Mouse (Mus musculus): ENCODE data around the gene Eif5a. TPM values are rescaled to one million over a fixed set of nuclear protein-coding genes. Genes with fewer than 3 reads are reported as not detected.

Gene Eif5a
- polyA plus RNA-seq, 1 experiment, result 575 TPM

GRCm38 (mm10) chr11:69876186-69876585 is 45.6 kb downstream of the Eif5a start:
- 51% methylated on average over 7 of the region's 7 CpGs for WGBS
- Histone ChIP-seq H3K27me3 (replicated peaks; ENCODE audit: control insufficient read depth, insufficient read depth, low read length) (no peaks in the 10 kb centered on the region), H3K4me1 (ENCODE audit: control insufficient read depth, insufficient read depth, low read length) (0 out of 2 replicates have a peak, but pooled peaks cover 11% of the 10 kb centered on the region), H3K36me3 (ENCODE audit: control insufficient read depth, insufficient read depth, low read length) (no peaks in the 10 kb centered on the region), H3K4me3 (ENCODE audit: insufficient read depth, low read depth, low read length) (no peak overlapping the region), H3K27ac (ENCODE audit: insufficient read depth, low read depth, low read length) (no peak overlapping the region)
- TF ChIP-seq POLR2A (IDR thresholded peaks at IDR 0.05; ENCODE audit: low read depth, low read length), result no peak
- no peak for TF ChIP-seq CTCF (conservative IDR thresholded peaks at IDR 0.05; ENCODE audit: insufficient read depth, insufficient read length, low read depth, low read length)
- peak; percentile 65 for DNase-seq

DNA sequence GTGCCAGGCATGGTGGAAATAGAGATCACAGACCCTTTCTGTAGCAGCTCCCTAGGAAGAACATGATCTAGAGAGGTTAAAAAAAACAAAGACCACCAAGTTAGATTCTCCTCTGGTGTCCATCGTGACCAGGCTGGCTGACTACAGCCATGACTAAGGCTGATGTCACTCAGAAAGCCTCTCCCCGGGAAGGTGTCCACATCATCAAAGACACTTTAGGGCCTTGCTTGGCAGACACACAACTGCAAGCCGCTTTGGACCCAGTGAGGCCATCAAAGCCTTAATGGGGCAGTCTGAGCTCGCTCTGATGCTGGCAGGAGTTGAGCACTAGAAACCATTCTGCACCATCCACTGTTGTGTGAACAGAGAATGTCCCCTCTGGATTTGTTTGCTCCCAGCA is 49.3 kb downstream of the Eif5a start:
- H3K4me1 ChIP-seq (ENCODE audit: control insufficient read depth, insufficient read depth, low read length), result no peaks in the 10 kb centered on the region
- H3K27me3 ChIP-seq (replicated peaks; ENCODE audit: control insufficient read depth, insufficient read depth, low read length), result no peaks in the 10 kb centered on the region
- no peak for TF ChIP-seq POLR2A (IDR thresholded peaks at IDR 0.05; ENCODE audit: low read depth, low read length)
- no peak for TF ChIP-seq CTCF (conservative IDR thresholded peaks at IDR 0.05; ENCODE audit: insufficient read depth, insufficient read length, low read depth, low read length)
- H3K4me3 ChIP-seq (ENCODE audit: insufficient read depth, low read depth, low read length), result no peak overlapping the region
- no peak overlapping the region for H3K27ac ChIP-seq (ENCODE audit: insufficient read depth, low read depth, low read length)
- no peaks in the 10 kb centered on the region for H3K36me3 ChIP-seq (ENCODE audit: control insufficient read depth, insufficient read depth, low read length)
- 81% methylated on average over 4 of the region's 4 CpGs for WGBS
- no peak for DNase-seq

DNA sequence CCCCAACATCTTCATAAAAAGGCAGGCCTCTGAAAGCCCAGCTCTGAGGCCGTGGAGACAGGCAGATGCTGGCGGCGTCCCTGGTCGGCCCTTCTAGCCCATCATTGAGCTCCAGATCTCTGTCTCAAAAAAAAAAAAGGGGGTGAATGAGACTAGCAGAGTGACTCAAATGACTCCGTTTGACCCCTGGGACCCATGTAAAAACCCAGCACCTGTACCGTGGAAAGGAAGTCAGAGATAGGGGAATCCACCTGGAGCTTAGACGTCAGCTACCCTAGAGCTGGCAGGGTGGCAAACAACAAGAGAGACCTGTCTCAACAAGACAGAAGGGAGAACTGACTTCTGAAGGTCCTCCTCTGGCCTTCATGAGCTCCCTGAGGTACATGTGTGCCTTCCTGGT is 49.9 kb downstream of the Eif5a start:
- no peak overlapping the region for H3K4me3 ChIP-seq (ENCODE audit: insufficient read depth, low read depth, low read length)
- no peak overlapping the region for H3K27ac ChIP-seq (ENCODE audit: insufficient read depth, low read depth, low read length)
- no peaks in the 10 kb centered on the region for H3K36me3 ChIP-seq (ENCODE audit: control insufficient read depth, insufficient read depth, low read length)
- TF ChIP-seq CTCF (conservative IDR thresholded peaks at IDR 0.05; ENCODE audit: insufficient read depth, insufficient read length, low read depth, low read length) (no peak), POLR2A (IDR thresholded peaks at IDR 0.05; ENCODE audit: low read depth, low read length) (no peak)
- 90% methylated on average over 7 of the region's 7 CpGs for WGBS
- DNase-seq, result no peak
- H3K4me1 ChIP-seq (ENCODE audit: control insufficient read depth, insufficient read depth, low read length), result no peaks in the 10 kb centered on the region
- H3K27me3 ChIP-seq (replicated peaks; ENCODE audit: control insufficient read depth, insufficient read depth, low read length), result no peaks in the 10 kb centered on the region

DNA sequence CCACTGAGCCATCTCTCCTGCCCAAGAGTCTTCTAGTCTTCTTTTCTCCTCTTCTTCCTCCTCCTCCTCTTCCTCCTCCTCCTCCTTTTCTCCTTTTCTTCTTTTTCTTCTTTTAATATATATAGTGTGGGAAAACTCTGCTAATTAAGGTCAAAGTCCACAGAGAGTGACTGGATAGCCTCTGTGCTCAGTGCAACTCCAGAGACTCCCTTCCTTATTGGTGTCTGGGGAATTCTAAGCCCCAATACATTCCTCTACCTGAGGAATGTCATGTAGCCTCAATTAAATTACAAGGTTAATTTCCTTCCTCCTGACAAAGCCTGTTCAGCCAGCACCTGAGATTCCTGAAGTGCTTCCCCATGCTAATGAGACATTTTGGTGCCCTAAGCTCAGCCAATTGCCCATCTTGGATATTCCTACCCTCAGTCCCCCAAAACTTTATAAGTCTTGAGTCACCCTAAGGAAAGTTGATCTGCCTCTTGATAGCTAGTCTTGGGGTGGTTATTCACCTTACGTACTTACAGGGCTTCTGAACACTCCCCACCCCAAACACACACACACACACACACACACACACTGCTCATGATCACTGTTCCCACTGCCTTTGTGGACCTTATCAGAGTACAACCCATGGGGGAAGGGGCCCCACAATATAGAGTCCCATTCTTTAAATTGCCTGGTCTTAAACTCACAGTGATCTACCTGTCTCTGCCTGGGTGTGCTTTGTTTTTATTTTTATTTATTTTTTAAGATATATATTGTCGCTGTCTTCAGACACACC is 51.3 kb downstream of the Eif5a start:
- Histone ChIP-seq H3K27me3 (replicated peaks; ENCODE audit: control insufficient read depth, insufficient read depth, low read length) (no peaks in the 10 kb centered on the region), H3K36me3 (ENCODE audit: control insufficient read depth, insufficient read depth, low read length) (no peaks in the 10 kb centered on the region), H3K4me3 (ENCODE audit: insufficient read depth, low read depth, low read length) (no peak overlapping the region), H3K4me1 (ENCODE audit: control insufficient read depth, insufficient read depth, low read length) (no peaks in the 10 kb centered on the region), H3K27ac (ENCODE audit: insufficient read depth, low read depth, low read length) (no peak overlapping the region)
- TF ChIP-seq CTCF (conservative IDR thresholded peaks at IDR 0.05; ENCODE audit: insufficient read depth, insufficient read length, low read depth, low read length) (no peak), POLR2A (IDR thresholded peaks at IDR 0.05; ENCODE audit: low read depth, low read length) (no peak)
- DNase-seq, result no peak
- 96% methylated on average over 2 of the region's 2 CpGs for WGBS

- WGBS, result 79% methylated on average over 9 of the region's 9 CpGs
- no peaks in the 10 kb centered on the region for H3K27me3 ChIP-seq (replicated peaks; ENCODE audit: control insufficient read depth, insufficient read depth, low read length)
- H3K27ac ChIP-seq (ENCODE audit: insufficient read depth, low read depth, low read length), result no peak overlapping the region
Measured at GRCm38 (mm10) chr11:69867335-69867734, 54.4 kb downstream of the Eif5a start.

More at GRCm38 (mm10) chr11:69867335-69867734, 54.4 kb downstream of the Eif5a start:
- TF ChIP-seq CTCF (conservative IDR thresholded peaks at IDR 0.05; ENCODE audit: insufficient read depth, insufficient read length, low read depth, low read length), result no peak
- no peak for TF ChIP-seq POLR2A (IDR thresholded peaks at IDR 0.05; ENCODE audit: low read depth, low read length)
- Histone ChIP-seq H3K4me3 (ENCODE audit: insufficient read depth, low read depth, low read length) (no peak overlapping the region), H3K4me1 (ENCODE audit: control insufficient read depth, insufficient read depth, low read length) (no peaks in the 10 kb centered on the region), H3K36me3 (ENCODE audit: control insufficient read depth, insufficient read depth, low read length) (no peaks in the 10 kb centered on the region)
- no peak for DNase-seq

Other genes starting within 250 kb of the Eif5a start
- 200 and 244 TPM in 2 replicates for gene Eif4a1, start 249.5 kb downstream of the Eif5a start, polyA plus RNA-seq (2012; rRNA removed)
- 41.8 and 43.5 TPM in 2 replicates for gene Senp3, start 239.9 kb downstream of the Eif5a start, polyA plus RNA-seq (2012; rRNA removed)
- 3.8 and 4.1 TPM in 2 replicates for gene Tnfsf13, start 236.2 kb downstream of the Eif5a start, polyA plus RNA-seq (2012; rRNA removed)
- gene Tnfsf12, start 226.1 kb downstream of the Eif5a start, polyA plus RNA-seq (2012; rRNA removed), result 55.5 and 65.1 TPM in 2 replicates
- gene Tnfsfm13, start 225.9 kb downstream of the Eif5a start, polyA plus RNA-seq (2012; rRNA removed), result 11.0 and 11.6 TPM in 2 replicates
- 25.3 and 37.8 TPM in 2 replicates for gene Polr2a, start 163.3 kb downstream of the Eif5a start, polyA plus RNA-seq (2012; rRNA removed)
- gene Slc35g3, start 160.0 kb downstream of the Eif5a start, polyA plus RNA-seq (2012; rRNA removed), result 0.05 and 0.10 TPM in 2 replicates
- 22.3 and 24.4 TPM in 2 replicates for gene Zbtb4, start 156.0 kb downstream of the Eif5a start, polyA plus RNA-seq (2012; rRNA removed)
- gene Chrnb1, start 126.0 kb downstream of the Eif5a start, polyA plus RNA-seq (2012; rRNA removed), result 11.9 and 14.3 TPM in 2 replicates
- 2.6 and 3.3 TPM in 2 replicates for gene Fgf11, start 120.1 kb downstream of the Eif5a start, polyA plus RNA-seq (2012; rRNA removed)
- 19.2 and 22.4 TPM in 2 replicates for gene Tmem102, start 116.3 kb downstream of the Eif5a start, polyA plus RNA-seq (2012; rRNA removed)
- gene Gm39566, start 106.7 kb downstream of the Eif5a start, polyA plus RNA-seq (2012; rRNA removed), result 0.02 and 0.04 TPM in 2 replicates
- 0.20 and 0.26 TPM in 2 replicates for gene Spem2, start 103.5 kb downstream of the Eif5a start, polyA plus RNA-seq (2012; rRNA removed)
- gene Spem1, start 99.8 kb downstream of the Eif5a start, polyA plus RNA-seq (2012; rRNA removed), result 0.28 and 0.38 TPM in 2 replicates
- gene Nlgn2, start 84.2 kb downstream of the Eif5a start, polyA plus RNA-seq (2012; rRNA removed), result 6.4 and 7.8 TPM in 2 replicates
- gene Tmem256, start 83.4 kb downstream of the Eif5a start, polyA plus RNA-seq (2012; rRNA removed), result 513 and 551 TPM in 2 replicates
- gene Plscr3, start 75.6 kb downstream of the Eif5a start, polyA plus RNA-seq (2012; rRNA removed), result 57.1 and 63.9 TPM in 2 replicates
- gene Tnk1, start 63.2 kb downstream of the Eif5a start, polyA plus RNA-seq (2012; rRNA removed), result 7.9 and 9.3 TPM in 2 replicates
- not detected in 2 replicates for gene Tmem95, start 43.9 kb downstream of the Eif5a start, polyA plus RNA-seq (2012; rRNA removed)
- gene Kctd11, start 40.6 kb downstream of the Eif5a start, polyA plus RNA-seq (2012; rRNA removed), result 4.8 TPM in 2 replicates
- 1.7 and 6.1 TPM in 2 replicates for gene Acap1, start 26.4 kb downstream of the Eif5a start, polyA plus RNA-seq (2012; rRNA removed)
- 0.94 and 0.99 TPM in 2 replicates for gene 2810408A11Rik, start 21.0 kb downstream of the Eif5a start, polyA plus RNA-seq (2012; rRNA removed)
- gene Neurl4, start 20.9 kb downstream of the Eif5a start, polyA plus RNA-seq (2012; rRNA removed), result 72.0 and 80.1 TPM in 2 replicates
- gene Gps2, start 8.1 kb downstream of the Eif5a start, polyA plus RNA-seq (2012; rRNA removed), result 72.9 and 75.5 TPM in 2 replicates
- gene Ybx2, start 13.8 kb upstream of the Eif5a start, polyA plus RNA-seq (2012; rRNA removed), result 60.5 and 71.7 TPM in 2 replicates
- 74.2 and 78.6 TPM in 2 replicates for gene Slc2a4, start 26.2 kb upstream of the Eif5a start, polyA plus RNA-seq (2012; rRNA removed)
- 39.2 and 40.0 TPM in 2 replicates for gene Cldn7, start 42.8 kb upstream of the Eif5a start, polyA plus RNA-seq (2012; rRNA removed)
- gene Ctdnep1, start 59.2 kb upstream of the Eif5a start, polyA plus RNA-seq (2012; rRNA removed), result 84.4 and 104 TPM in 2 replicates
- gene Elp5, start 60.6 kb upstream of the Eif5a start, polyA plus RNA-seq (2012; rRNA removed), result 66.3 and 68.4 TPM in 2 replicates
- 746 and 1,018 TPM in 2 replicates for gene Gabarap, start 69.2 kb upstream of the Eif5a start, polyA plus RNA-seq (2012; rRNA removed)
- gene Phf23, start 73.8 kb upstream of the Eif5a start, polyA plus RNA-seq (2012; rRNA removed), result 16.0 and 21.4 TPM in 2 replicates
- gene Dvl2, start 78.6 kb upstream of the Eif5a start, polyA plus RNA-seq (2012; rRNA removed), result 8.5 and 9.6 TPM in 2 replicates
- 249 and 308 TPM in 2 replicates for gene Acadvl, start 93.5 kb upstream of the Eif5a start, polyA plus RNA-seq (2012; rRNA removed)
- 8.1 and 8.3 TPM in 2 replicates for gene Dlg4, start 95.0 kb upstream of the Eif5a start, polyA plus RNA-seq (2012; rRNA removed)
- gene Asgr1, start 132.1 kb upstream of the Eif5a start, polyA plus RNA-seq (2012; rRNA removed), result 0.25 and 0.41 TPM in 2 replicates
- gene Asgr2, start 170.7 kb upstream of the Eif5a start, polyA plus RNA-seq (2012; rRNA removed), result 0.27 and 0.41 TPM in 2 replicates
- 5.0 and 6.2 TPM in 2 replicates for gene Mgl2, start 208.4 kb upstream of the Eif5a start, polyA plus RNA-seq (2012; rRNA removed)
- gene Clec10a, start 234.2 kb upstream of the Eif5a start, polyA plus RNA-seq (2012; rRNA removed), result 3.1 and 4.0 TPM in 2 replicates

Measured in kidney, adult 2 months (tissue).